Mouse (Mus musculus): ENCODE data around the gene Dnah1. TPM values are rescaled to one million over a fixed set of nuclear protein-coding genes. Genes with fewer than 3 reads are reported as not detected.

Gene Dnah1
- polyA plus RNA-seq, 1 experiment from 2014 or later: 9.1 TPM

DNA sequence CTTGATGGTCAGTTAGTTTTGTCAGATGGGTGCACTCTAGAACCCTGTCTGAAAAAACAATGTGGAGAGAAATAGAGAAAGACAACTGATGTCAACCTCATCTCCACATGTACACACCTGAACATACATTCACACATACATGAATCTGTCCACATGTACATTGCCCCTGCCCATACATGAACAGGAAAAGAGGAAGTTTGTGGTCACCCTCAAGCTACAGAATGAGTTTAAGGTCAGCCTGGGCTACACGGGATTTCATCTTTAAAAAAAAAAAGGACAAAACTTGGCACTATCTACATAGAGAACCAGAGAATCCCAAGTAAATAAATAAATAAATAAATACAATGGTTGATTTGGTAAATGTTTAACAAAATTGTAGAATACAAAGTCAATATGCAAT, 78.9 kb downstream of the Dnah1 start:
- WGBS: 77% methylated on average over 1 of the region's 1 CpGs
- no peak for ATAC-seq (ENCODE audit: insufficient number of reproducible peaks, low FRiP score, low TSS enrichment, low read depth)
- Histone ChIP-seq H3K4me3 (ENCODE audit: low read depth, low read length) (no peak overlapping the region), H3K9me3 (ENCODE audit: control insufficient read depth, low read length) (no peaks in the 10 kb centered on the region), H3K4me1 (ENCODE audit: control insufficient read depth, insufficient read depth, low read length) (no peaks in the 10 kb centered on the region), H3K9ac (ENCODE audit: low read length) (no peak overlapping the region), H3K36me3 (ENCODE audit: control insufficient read depth, insufficient read depth, low read length) (no peaks in the 10 kb centered on the region), H3K4me2 (ENCODE audit: low read depth, severe bottlenecking) (no peak overlapping the region), H3K27me3 (ENCODE audit: control insufficient read depth, insufficient read depth, low read length) (no peaks in the 10 kb centered on the region), H3K27ac (replicated peaks; ENCODE audit: low read depth, low read length) (no peak overlapping the region)
- no peak for DNase-seq (ENCODE audit: low spot score)

DNA sequence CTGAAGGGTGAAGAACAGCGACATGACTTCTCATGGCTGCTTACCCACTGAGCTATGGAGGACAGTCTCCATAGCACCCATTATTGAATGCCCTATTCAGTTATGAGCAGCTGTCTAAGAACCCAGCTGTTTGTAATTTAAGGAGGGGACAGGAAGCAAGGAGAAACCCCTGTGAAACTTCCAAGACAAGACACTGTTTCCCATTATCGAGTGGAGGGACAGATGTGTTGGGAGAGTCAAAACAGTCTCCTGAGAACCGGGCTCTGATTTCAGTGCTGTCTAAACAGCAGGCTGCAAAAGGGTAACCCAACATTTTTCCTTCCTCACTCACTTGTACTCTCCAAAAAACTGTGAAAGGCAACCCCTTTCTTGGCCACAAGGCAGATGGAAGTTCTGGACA, 83.2 kb downstream of the Dnah1 start:
- Histone ChIP-seq H3K9ac (ENCODE audit: low read length) (no peak overlapping the region), H3K9me3 (ENCODE audit: control insufficient read depth, low read length) (no peaks in the 10 kb centered on the region), H3K27me3 (ENCODE audit: control insufficient read depth, insufficient read depth, low read length) (no peaks in the 10 kb centered on the region), H3K27ac (replicated peaks; ENCODE audit: low read depth, low read length) (no peak overlapping the region), H3K4me1 (ENCODE audit: control insufficient read depth, insufficient read depth, low read length) (no peaks in the 10 kb centered on the region), H3K4me3 (ENCODE audit: low read depth, low read length) (no peak overlapping the region), H3K4me2 (ENCODE audit: low read depth, severe bottlenecking) (no peak overlapping the region), H3K36me3 (ENCODE audit: control insufficient read depth, insufficient read depth, low read length) (peaks cover 3% of the 10 kb centered on the region; the same call in 1 of the 2 replicates)
- WGBS: 52% methylated on average over 3 of the region's 3 CpGs
- no peak for DNase-seq (ENCODE audit: low spot score)
- no peak for ATAC-seq (ENCODE audit: insufficient number of reproducible peaks, low FRiP score, low TSS enrichment, low read depth)

DNA sequence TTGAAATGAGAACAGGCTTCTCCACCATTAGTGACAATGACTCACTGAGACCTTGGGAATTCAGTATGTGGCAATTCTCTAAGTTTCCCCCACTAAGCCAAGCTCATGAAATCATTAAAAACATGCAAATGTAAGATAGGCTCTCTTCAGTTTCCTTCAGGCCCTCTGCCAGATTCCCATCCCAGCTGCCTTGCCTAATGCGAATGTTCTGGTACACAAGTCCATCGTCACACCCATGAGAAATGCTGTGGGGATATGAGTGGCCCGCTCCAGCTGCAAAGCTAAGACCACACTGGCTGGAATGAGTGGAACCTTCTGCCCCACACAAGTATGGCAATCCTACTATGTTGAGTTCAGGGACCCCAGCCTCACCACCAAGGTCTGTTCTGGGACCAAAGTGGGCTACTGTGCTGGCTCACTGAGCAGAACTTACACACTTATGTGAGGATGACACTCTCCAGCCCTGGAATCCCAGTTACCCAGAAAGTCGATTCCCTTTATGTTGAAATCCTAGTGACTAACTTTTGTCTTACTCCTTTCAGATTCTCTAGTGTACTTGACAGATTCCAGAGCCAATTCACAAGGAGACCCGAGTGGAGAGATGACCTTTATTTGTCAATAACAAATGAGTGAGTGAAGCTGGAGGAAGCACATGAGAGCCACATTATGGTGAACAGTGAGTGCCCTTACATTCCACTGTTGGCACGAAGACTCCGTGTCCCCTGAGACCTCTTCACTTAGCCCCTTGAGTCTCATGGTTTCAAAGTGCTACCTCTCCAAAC, 86.4 kb downstream of the Dnah1 start:
- Histone ChIP-seq H3K27ac (replicated peaks; ENCODE audit: low read depth, low read length) (no peak overlapping the region), H3K4me1 (ENCODE audit: control insufficient read depth, insufficient read depth, low read length) (no peaks in the 10 kb centered on the region), H3K4me3 (ENCODE audit: low read depth, low read length) (no peak overlapping the region), H3K27me3 (ENCODE audit: control insufficient read depth, insufficient read depth, low read length) (no peaks in the 10 kb centered on the region), H3K9ac (ENCODE audit: low read length) (no peak overlapping the region), H3K9me3 (ENCODE audit: control insufficient read depth, low read length) (no peaks in the 10 kb centered on the region), H3K4me2 (ENCODE audit: low read depth, severe bottlenecking) (no peak overlapping the region), H3K36me3 (ENCODE audit: control insufficient read depth, insufficient read depth, low read length) (peaks cover 3% of the 10 kb centered on the region; the same call in 1 of the 2 replicates)
- ATAC-seq (ENCODE audit: insufficient number of reproducible peaks, low FRiP score, low TSS enrichment, low read depth) (no peak), DNase-seq (ENCODE audit: low spot score) (no peak)
- WGBS: 82% methylated on average over 7 of the region's 7 CpGs

DNA sequence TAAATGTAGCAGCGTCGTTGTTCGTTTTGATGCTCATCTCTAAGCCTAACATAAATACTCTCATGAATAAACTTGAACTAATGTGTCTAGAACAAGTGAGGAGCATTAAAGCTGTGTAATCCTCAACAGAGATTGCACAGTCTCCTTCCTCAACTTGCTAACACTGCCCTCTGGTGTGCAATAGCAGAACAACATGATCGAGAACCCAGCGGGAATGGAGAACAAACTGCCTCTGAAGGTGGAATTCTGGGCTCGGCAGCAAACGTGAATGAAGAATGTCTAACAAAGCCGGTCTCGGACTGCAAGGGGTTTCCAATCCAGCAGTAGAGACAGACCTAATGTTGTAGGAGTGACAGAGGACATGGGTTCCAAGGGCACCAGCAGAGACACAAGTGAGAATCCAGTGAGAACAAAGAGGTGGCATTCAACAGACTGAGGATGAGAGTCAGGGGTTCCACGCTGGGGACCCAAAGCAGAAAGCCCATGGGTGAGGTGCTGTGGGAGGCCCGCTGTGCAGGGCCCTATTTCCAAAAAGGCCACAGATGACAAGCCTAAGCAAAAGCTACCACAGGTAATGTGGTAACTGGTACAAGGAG, 89.6 kb downstream of the Dnah1 start:
- DNase-seq (ENCODE audit: low spot score) (peak; percentile 87), ATAC-seq (ENCODE audit: insufficient number of reproducible peaks, low FRiP score, low TSS enrichment, low read depth) (no peak)
- no peak overlapping the region for H3K4me2 ChIP-seq (ENCODE audit: low read depth, severe bottlenecking)
- no peak overlapping the region for H3K27ac ChIP-seq (replicated peaks; ENCODE audit: low read depth, low read length)
- H3K9me3 ChIP-seq (ENCODE audit: control insufficient read depth, low read length): no peaks in the 10 kb centered on the region
- H3K27me3 ChIP-seq (ENCODE audit: control insufficient read depth, insufficient read depth, low read length): no peaks in the 10 kb centered on the region
- no peak overlapping the region for H3K4me3 ChIP-seq (ENCODE audit: low read depth, low read length)
- WGBS: 25% methylated on average over 11 of the region's 11 CpGs
- 0 out of 2 replicates have a peak overlapping the region, but pooled peaks have one; percentile 30 for H3K9ac ChIP-seq (ENCODE audit: low read length)
- H3K4me1 ChIP-seq (ENCODE audit: control insufficient read depth, insufficient read depth, low read length): no peaks in the 10 kb centered on the region
- H3K36me3 ChIP-seq (ENCODE audit: control insufficient read depth, insufficient read depth, low read length): peaks cover 3% of the 10 kb centered on the region; the same call in 1 of the 2 replicates

DNA sequence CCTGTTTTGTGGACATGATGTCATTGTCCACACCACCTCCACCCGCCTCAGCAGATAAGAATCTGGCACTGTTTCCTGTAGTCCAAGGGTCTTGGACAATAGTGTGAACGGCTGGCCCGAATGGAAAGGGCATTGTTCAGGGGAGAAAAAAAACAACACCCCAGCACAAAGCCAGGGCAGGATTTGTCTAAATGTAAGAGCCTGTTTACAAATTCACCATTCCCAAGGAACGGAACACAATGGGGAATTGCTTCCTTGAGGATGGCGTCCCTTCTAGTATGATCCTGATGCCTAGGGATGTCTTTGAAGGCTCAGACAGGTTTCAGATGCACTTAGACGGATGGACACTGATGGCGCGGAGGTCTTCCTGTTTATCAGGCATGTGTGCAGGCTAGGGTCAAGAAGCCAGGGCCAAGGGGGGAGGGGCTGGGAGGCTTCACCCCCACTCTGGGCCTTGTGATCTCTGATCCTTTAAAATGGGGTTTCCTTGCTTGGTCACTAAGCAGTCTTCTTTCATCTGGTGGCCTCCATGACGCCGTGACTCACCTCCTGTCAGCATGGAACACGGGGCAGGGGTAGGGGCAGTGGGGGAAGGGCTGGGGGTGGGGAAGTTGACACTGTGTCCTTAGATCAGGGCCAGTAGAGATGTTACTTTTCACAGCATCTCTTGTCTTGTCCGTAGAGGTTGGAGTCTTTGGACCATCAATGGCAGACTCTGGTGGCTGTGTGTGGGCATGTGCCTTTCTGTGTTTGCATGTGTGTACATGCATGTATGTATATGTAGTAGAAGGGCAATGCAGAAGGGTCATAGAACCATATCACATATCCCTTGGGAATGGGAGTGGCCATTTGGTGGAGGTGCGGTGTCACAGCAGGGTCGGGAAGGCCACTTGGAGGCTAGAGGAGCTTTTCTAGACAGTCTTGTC, 90.4 kb downstream of the Dnah1 start:
- Histone ChIP-seq H3K4me1 (ENCODE audit: control insufficient read depth, insufficient read depth, low read length) (no peaks in the 10 kb centered on the region), H3K27ac (replicated peaks; ENCODE audit: low read depth, low read length) (peak overlapping the region; percentile 12; the same call in 1 of the 2 replicates), H3K4me2 (ENCODE audit: low read depth, severe bottlenecking) (no peak overlapping the region), H3K9me3 (ENCODE audit: control insufficient read depth, low read length) (no peaks in the 10 kb centered on the region), H3K36me3 (ENCODE audit: control insufficient read depth, insufficient read depth, low read length) (peaks cover 3% of the 10 kb centered on the region; the same call in 1 of the 2 replicates), H3K27me3 (ENCODE audit: control insufficient read depth, insufficient read depth, low read length) (no peaks in the 10 kb centered on the region), H3K4me3 (ENCODE audit: low read depth, low read length) (no peak overlapping the region), H3K9ac (ENCODE audit: low read length) (no peak overlapping the region)
- DNase-seq (ENCODE audit: low spot score) (no peak), ATAC-seq (ENCODE audit: insufficient number of reproducible peaks, low FRiP score, low TSS enrichment, low read depth) (no peak)
- WGBS: 83% methylated on average over 14 of the region's 14 CpGs

DNA sequence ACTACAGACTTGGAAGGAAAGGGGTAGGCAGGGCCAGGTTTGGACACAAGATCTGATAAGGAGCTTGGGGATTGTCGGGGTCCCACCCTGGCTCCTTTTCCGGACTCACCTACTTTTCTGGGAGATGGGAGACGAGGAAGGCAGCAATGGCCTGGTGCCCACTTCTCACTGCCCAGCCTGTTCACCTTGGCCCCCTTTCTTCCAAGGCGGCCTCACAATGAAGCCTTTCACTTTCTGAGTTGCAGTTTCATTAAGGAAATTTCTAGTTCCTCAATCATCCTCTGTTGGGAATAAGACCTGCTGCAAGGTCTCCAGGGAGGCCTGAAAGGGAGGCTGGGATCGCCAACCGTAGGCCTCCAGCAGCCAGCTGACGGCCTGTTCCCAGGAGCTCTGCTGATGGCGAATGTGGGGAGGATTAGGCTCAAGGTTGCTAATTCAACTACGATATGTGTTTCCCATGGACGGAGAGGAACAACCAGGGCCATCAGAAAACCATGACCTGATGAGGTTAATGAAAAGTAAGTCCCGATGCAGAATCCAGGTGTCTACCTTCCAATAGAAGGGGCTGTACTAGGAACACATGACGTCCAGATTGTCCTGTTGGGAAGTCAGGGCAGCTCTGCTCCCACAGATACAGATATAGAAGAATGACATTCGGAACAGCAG, 91.2 kb downstream of the Dnah1 start:
- Histone ChIP-seq H3K27ac (replicated peaks; ENCODE audit: low read depth, low read length) (no peak overlapping the region), H3K9me3 (ENCODE audit: control insufficient read depth, low read length) (no peaks in the 10 kb centered on the region), H3K9ac (ENCODE audit: low read length) (no peak overlapping the region), H3K4me1 (ENCODE audit: control insufficient read depth, insufficient read depth, low read length) (no peaks in the 10 kb centered on the region), H3K27me3 (ENCODE audit: control insufficient read depth, insufficient read depth, low read length) (no peaks in the 10 kb centered on the region), H3K4me3 (ENCODE audit: low read depth, low read length) (no peak overlapping the region), H3K36me3 (ENCODE audit: control insufficient read depth, insufficient read depth, low read length) (no peaks in the 10 kb centered on the region), H3K4me2 (ENCODE audit: low read depth, severe bottlenecking) (no peak overlapping the region)
- 89% methylated on average over 13 of the region's 13 CpGs for WGBS
- DNase-seq (ENCODE audit: low spot score): no peak
- no peak for ATAC-seq (ENCODE audit: insufficient number of reproducible peaks, low FRiP score, low TSS enrichment, low read depth)

DNA sequence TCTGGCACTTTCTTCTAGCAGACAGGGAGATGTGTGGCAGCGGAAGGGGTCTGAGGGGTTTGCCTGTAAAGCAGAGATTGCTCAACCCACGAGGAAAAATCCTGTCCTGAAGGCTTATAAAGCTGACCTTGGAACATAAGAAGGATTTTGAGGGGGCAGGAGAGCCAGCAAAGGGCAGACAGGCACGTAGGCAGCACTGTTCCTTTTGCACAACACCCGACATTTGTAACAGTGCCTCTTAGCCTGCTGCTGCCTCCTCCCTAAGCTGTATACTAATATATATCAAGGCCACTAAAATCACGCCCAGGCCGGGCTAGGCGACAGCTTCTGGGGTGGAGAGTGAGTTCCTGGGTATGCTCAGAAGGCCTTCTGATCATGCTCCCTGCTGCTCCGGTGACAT, 93.3 kb downstream of the Dnah1 start:
- no peak overlapping the region for H3K4me2 ChIP-seq (ENCODE audit: low read depth, severe bottlenecking)
- no peaks in the 10 kb centered on the region for H3K9me3 ChIP-seq (ENCODE audit: control insufficient read depth, low read length)
- no peak overlapping the region for H3K9ac ChIP-seq (ENCODE audit: low read length)
- H3K4me1 ChIP-seq (ENCODE audit: control insufficient read depth, insufficient read depth, low read length): no peaks in the 10 kb centered on the region
- no peaks in the 10 kb centered on the region for H3K27me3 ChIP-seq (ENCODE audit: control insufficient read depth, insufficient read depth, low read length)
- no peak overlapping the region for H3K27ac ChIP-seq (replicated peaks; ENCODE audit: low read depth, low read length)
- H3K36me3 ChIP-seq (ENCODE audit: control insufficient read depth, insufficient read depth, low read length): no peaks in the 10 kb centered on the region
- no peak for ATAC-seq (ENCODE audit: insufficient number of reproducible peaks, low FRiP score, low TSS enrichment, low read depth)
- no peak for DNase-seq (ENCODE audit: low spot score)
- no peak overlapping the region for H3K4me3 ChIP-seq (ENCODE audit: low read depth, low read length)
- WGBS: 68% methylated on average over 8 of the region's 8 CpGs

DNA sequence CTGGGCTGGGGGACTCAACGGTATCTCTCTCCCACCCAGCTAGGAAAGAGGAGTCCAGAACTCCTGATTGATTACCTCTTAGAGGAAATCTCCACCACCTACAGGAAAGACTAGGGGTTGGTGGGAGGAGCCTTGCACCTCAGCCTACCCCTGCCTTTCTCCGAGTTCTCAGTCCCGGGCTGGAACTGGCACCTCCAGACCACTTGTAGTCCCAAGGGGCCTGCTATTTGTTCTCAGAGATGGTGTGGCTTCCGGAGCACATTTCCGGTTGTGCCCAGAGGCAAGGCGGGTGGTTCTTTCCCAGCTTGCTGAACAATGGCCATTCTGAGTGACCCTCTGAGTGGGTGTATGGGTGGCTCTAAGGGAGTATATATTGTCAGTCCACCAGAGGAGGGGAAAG, 95.5 kb downstream of the Dnah1 start:
- ATAC-seq (ENCODE audit: insufficient number of reproducible peaks, low FRiP score, low TSS enrichment, low read depth): no peak
- no peaks in the 10 kb centered on the region for H3K27me3 ChIP-seq (ENCODE audit: control insufficient read depth, insufficient read depth, low read length)
- 64% methylated on average over 6 of the region's 6 CpGs for WGBS
- H3K4me3 ChIP-seq (ENCODE audit: low read depth, low read length): no peak overlapping the region
- H3K9ac ChIP-seq (ENCODE audit: low read length): no peak overlapping the region
- no peaks in the 10 kb centered on the region for H3K36me3 ChIP-seq (ENCODE audit: control insufficient read depth, insufficient read depth, low read length)
- H3K9me3 ChIP-seq (ENCODE audit: control insufficient read depth, low read length): no peaks in the 10 kb centered on the region
- H3K4me1 ChIP-seq (ENCODE audit: control insufficient read depth, insufficient read depth, low read length): no peaks in the 10 kb centered on the region
- no peak overlapping the region for H3K27ac ChIP-seq (replicated peaks; ENCODE audit: low read depth, low read length)
- DNase-seq (ENCODE audit: low spot score): no peak
- no peak overlapping the region for H3K4me2 ChIP-seq (ENCODE audit: low read depth, severe bottlenecking)

Measured in limb, embryonic 11.5 days (tissue).